Mouse (Mus musculus): ENCODE results near the gene Pianp. TPM values are rescaled to one million over a fixed set of nuclear protein-coding genes. Genes with fewer than 3 reads are reported as not detected.
A peak's percentile ranks its signal among the peaks of the same experiment; 100 is the strongest.
"Not testable (repeated sequence)": the region's sequence is repeated elsewhere in the genome, so short reads cannot be mapped to it uniquely, and the experiment has no call there.

The Pianp gene
- polyA plus RNA-seq, 1 experiment from 2014 or later, result 67.4 TPM

DNA sequence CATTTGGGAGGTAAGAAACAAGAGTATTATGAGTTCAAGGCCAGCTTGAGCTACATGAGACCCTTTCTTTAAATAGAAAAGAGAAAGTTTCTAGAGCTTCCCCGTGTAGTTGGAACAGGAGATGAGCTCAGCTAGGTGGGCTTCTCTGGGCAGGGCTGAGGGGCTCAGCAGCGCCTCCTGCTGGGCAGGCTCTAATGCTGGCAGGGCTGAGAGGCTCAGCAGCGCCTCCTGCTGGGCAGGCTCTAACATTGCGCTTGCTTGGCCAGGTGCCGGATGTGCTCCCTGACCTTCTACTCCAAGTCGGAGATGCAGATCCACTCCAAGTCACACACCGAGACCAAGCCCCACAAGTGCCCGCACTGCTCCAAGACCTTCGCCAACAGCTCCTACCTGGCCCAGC, 34.0 kb downstream of the Pianp start:
- not testable (repeated sequence) for H3K4me1 ChIP-seq (ENCODE audit: control insufficient read depth, insufficient read depth, low read depth, low read length); H3K4me3 ChIP-seq (ENCODE audit: low read length); H3K4me2 ChIP-seq (ENCODE audit: low read length); ATAC-seq; H3K27ac ChIP-seq (ENCODE audit: low read depth, low read length); H3K9me3 ChIP-seq (ENCODE audit: control insufficient read depth, low read length); H3K9ac ChIP-seq (ENCODE audit: low read depth, low read length); H3K27me3 ChIP-seq (replicated peaks; ENCODE audit: control insufficient read depth, insufficient read depth, low read length)
- WGBS, result 18% methylated on average over 5 of the region's 9 CpGs
- H3K36me3 ChIP-seq (ENCODE audit: control insufficient read depth, insufficient read depth, low read length), result peaks cover 49% of the 10 kb centered on the region

GRCm38 (mm10) chr6:125031604-125032003, 35.1 kb downstream of the Pianp start:
- Histone ChIP-seq H3K4me3 (ENCODE audit: low read length) (no peak overlapping the region), H3K9ac (ENCODE audit: low read depth, low read length) (no peak overlapping the region), H3K27ac (ENCODE audit: low read depth, low read length) (no peak overlapping the region), H3K9me3 (ENCODE audit: control insufficient read depth, low read length) (no peaks in the 10 kb centered on the region), H3K36me3 (ENCODE audit: control insufficient read depth, insufficient read depth, low read length) (peaks cover 52% of the 10 kb centered on the region), H3K27me3 (replicated peaks; ENCODE audit: control insufficient read depth, insufficient read depth, low read length) (no peaks in the 10 kb centered on the region), H3K4me2 (ENCODE audit: low read length) (no peak overlapping the region), H3K4me1 (ENCODE audit: control insufficient read depth, insufficient read depth, low read depth, low read length) (no peaks in the 10 kb centered on the region)
- WGBS, result 91% methylated on average over 16 of the region's 16 CpGs
- no peak for ATAC-seq

- Histone ChIP-seq H3K27me3 (replicated peaks; ENCODE audit: control insufficient read depth, insufficient read depth, low read length) (no peaks in the 10 kb centered on the region), H3K4me3 (ENCODE audit: low read length) (no peak overlapping the region), H3K9ac (ENCODE audit: low read depth, low read length) (no peak overlapping the region), H3K36me3 (ENCODE audit: control insufficient read depth, insufficient read depth, low read length) (peaks cover 24% of the 10 kb centered on the region), H3K27ac (ENCODE audit: low read depth, low read length) (no peak overlapping the region), H3K4me2 (ENCODE audit: low read length) (peak overlapping the region; percentile 61), H3K9me3 (ENCODE audit: control insufficient read depth, low read length) (no peaks in the 10 kb centered on the region), H3K4me1 (ENCODE audit: control insufficient read depth, insufficient read depth, low read depth, low read length) (peaks cover 2% of the 10 kb centered on the region; the same call in 1 of the 2 replicates)
- ATAC-seq, result no peak
- 92% methylated on average over 4 of the region's 4 CpGs for WGBS
These were observed 42.2 kb downstream of the Pianp start for GRCm38 (mm10) chr6:125038666-125039065.

DNA sequence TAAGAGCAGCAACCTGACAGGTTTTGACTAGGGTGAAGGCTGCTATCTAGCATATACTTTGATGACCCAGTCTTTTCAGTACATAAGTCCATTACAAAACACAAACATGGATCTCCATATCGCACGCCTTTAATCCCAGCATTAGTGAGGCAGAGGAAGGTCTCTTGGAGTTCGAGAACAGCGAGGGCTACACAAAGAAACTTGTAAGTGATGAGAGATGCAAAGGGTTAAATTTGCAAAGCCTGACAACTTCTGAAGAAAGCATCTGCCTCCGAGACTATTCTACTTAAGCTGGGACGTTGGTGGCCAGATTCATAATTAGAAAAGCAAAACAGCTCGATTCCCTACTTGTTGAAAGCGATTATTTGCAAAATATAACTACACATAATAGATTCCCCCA, 42.6 kb downstream of the Pianp start:
- H3K36me3 ChIP-seq (ENCODE audit: control insufficient read depth, insufficient read depth, low read length), result peaks cover 21% of the 10 kb centered on the region
- no peaks in the 10 kb centered on the region for H3K27me3 ChIP-seq (replicated peaks; ENCODE audit: control insufficient read depth, insufficient read depth, low read length)
- peak overlapping the region; percentile 41; the same call in 1 of the 2 replicates for H3K27ac ChIP-seq (ENCODE audit: low read depth, low read length)
- 4% methylated on average over 8 of the region's 8 CpGs for WGBS
- no peaks in the 10 kb centered on the region for H3K9me3 ChIP-seq (ENCODE audit: control insufficient read depth, low read length)
- H3K4me3 ChIP-seq (ENCODE audit: low read length), result peak overlapping the region; percentile 66
- peak overlapping the region; percentile 61 for H3K4me2 ChIP-seq (ENCODE audit: low read length)
- peak; percentile 17 for ATAC-seq
- 0 out of 2 replicates have a peak overlapping the region, but pooled peaks have one; percentile 4 for H3K9ac ChIP-seq (ENCODE audit: low read depth, low read length)
- H3K4me1 ChIP-seq (ENCODE audit: control insufficient read depth, insufficient read depth, low read depth, low read length), result peaks cover 2% of the 10 kb centered on the region; the same call in 1 of the 2 replicates

DNA sequence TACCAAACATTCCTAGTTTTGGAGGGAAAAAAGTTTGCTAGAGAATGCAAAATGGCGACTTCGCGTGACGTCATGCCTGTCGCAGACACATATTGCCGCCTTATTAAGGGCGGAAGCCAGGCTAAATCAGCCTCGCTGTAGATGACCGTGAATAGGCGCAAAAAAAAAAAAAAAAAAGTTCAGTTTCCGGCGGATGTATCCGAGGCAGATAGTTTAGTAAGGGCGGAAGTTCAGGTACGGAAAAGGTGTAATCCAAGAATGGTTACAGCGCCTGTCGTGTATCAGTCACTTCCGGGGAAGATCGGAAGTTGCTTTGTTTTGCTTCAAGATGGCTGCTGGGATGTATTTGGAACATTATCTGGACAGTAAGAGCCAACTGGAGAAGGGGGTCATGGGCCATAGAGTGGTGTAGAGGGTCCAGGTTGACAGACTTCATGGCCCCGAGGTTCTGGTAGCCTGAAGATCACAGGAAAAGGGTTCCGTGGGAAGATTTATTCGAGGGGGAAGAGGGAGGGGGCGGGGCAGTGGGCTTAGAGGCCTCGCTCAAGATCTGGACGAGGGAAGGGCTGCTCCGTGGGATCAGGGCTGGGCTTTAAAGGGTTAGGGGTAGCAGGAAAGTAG, 43.1 kb downstream of the Pianp start, which contains the start of gene Ing4:
Ing4 (plus strand) TSS at position 228 of the 621 bp plus-strand sequence.
- peak; percentile 98 for ATAC-seq
- Histone ChIP-seq H3K4me2 (ENCODE audit: low read length) (peak within 1 kb of the TSS; percentile 70), H3K4me1 (ENCODE audit: control insufficient read depth, insufficient read depth, low read depth, low read length) (peaks cover 2% of the 10 kb centered on the region; the same call in 1 of the 2 replicates), H3K36me3 (ENCODE audit: control insufficient read depth, insufficient read depth, low read length) (peaks cover 24% of the 10 kb centered on the region), H3K9me3 (ENCODE audit: control insufficient read depth, low read length) (no peaks in the 10 kb centered on the region), H3K4me3 (ENCODE audit: low read length) (peak within 1 kb of the TSS; percentile 66), H3K9ac (ENCODE audit: low read depth, low read length) (peak within 1 kb of the TSS; percentile 74), H3K27ac (ENCODE audit: low read depth, low read length) (peak within 1 kb of the TSS; percentile 78), H3K27me3 (replicated peaks; ENCODE audit: control insufficient read depth, insufficient read depth, low read length) (no peaks in the 10 kb centered on the region)
- under 1% methylated on average over 26 of the region's 26 CpGs for WGBS

DNA sequence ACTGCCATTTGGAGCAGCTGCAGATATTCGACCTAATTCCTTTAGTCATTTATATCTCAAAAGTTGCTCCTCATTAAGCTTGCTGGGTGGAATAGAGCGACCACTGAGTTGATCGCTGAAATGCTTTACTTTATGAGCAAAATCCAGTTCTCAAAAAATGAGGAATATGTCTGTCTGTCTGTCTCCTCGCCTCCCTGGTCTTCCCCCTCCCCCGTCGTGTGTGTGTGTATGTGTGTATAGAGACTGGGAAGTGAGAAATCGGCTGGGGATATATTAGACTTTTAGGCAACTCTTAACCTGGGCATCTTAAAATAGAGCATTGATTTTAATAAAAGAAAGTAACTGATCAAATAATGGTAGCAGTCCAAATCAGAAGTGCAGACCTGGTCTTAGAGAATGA, 43.7 kb downstream of the Pianp start:
- Histone ChIP-seq H3K9ac (ENCODE audit: low read depth, low read length) (peak overlapping the region; percentile 74), H3K9me3 (ENCODE audit: control insufficient read depth, low read length) (no peaks in the 10 kb centered on the region), H3K4me2 (ENCODE audit: low read length) (peak overlapping the region; percentile 70), H3K4me1 (ENCODE audit: control insufficient read depth, insufficient read depth, low read depth, low read length) (peaks cover 2% of the 10 kb centered on the region; the same call in 1 of the 2 replicates), H3K27me3 (replicated peaks; ENCODE audit: control insufficient read depth, insufficient read depth, low read length) (no peaks in the 10 kb centered on the region), H3K36me3 (ENCODE audit: control insufficient read depth, insufficient read depth, low read length) (peaks cover 24% of the 10 kb centered on the region), H3K27ac (ENCODE audit: low read depth, low read length) (peak overlapping the region; percentile 78), H3K4me3 (ENCODE audit: low read length) (peak overlapping the region; percentile 66)
- 20% methylated on average over 7 of the region's 7 CpGs for WGBS
- ATAC-seq, result no peak

GRCm38 (mm10) chr6:125041047-125041446, 44.6 kb downstream of the Pianp start:
- Histone ChIP-seq H3K27ac (ENCODE audit: low read depth, low read length) (no peak overlapping the region), H3K9me3 (ENCODE audit: control insufficient read depth, low read length) (no peaks in the 10 kb centered on the region), H3K4me1 (ENCODE audit: control insufficient read depth, insufficient read depth, low read depth, low read length) (peaks cover 2% of the 10 kb centered on the region; the same call in 1 of the 2 replicates), H3K27me3 (replicated peaks; ENCODE audit: control insufficient read depth, insufficient read depth, low read length) (no peaks in the 10 kb centered on the region), H3K4me3 (ENCODE audit: low read length) (no peak overlapping the region), H3K9ac (ENCODE audit: low read depth, low read length) (no peak overlapping the region), H3K4me2 (ENCODE audit: low read length) (no peak overlapping the region), H3K36me3 (ENCODE audit: control insufficient read depth, insufficient read depth, low read length) (peaks cover 20% of the 10 kb centered on the region)
- ATAC-seq, result no peak
- 94% methylated on average over 7 of the region's 7 CpGs for WGBS

DNA sequence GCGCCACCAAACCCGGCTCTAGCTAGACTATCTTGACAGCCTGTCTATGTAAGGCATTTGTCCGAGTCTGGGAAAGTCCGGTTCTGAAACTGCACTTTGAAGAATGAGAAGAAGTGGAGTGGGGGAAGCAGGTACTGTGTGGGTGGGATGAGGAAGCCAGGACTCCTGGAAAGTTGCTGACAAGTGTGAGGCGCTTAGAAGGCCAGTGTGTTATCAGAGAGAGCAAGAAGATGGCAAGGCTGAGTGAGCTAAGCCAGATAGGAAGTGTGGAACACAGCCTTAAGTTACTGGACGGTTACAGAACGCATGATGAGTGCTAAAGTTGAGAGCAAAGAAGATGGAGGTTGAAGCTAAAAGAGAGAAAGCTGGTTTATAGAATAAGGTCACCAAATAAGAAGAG, 45.6 kb downstream of the Pianp start:
- H3K27me3 ChIP-seq (replicated peaks; ENCODE audit: control insufficient read depth, insufficient read depth, low read length), result no peaks in the 10 kb centered on the region
- ATAC-seq, result no peak
- no peak overlapping the region for H3K4me3 ChIP-seq (ENCODE audit: low read length)
- no peaks in the 10 kb centered on the region for H3K9me3 ChIP-seq (ENCODE audit: control insufficient read depth, low read length)
- no peak overlapping the region for H3K4me2 ChIP-seq (ENCODE audit: low read length)
- no peak overlapping the region for H3K9ac ChIP-seq (ENCODE audit: low read depth, low read length)
- peaks cover 17% of the 10 kb centered on the region for H3K36me3 ChIP-seq (ENCODE audit: control insufficient read depth, insufficient read depth, low read length)
- WGBS, result 96% methylated on average over 7 of the region's 7 CpGs
- H3K4me1 ChIP-seq (ENCODE audit: control insufficient read depth, insufficient read depth, low read depth, low read length), result peaks cover 2% of the 10 kb centered on the region; the same call in 1 of the 2 replicates
- no peak overlapping the region for H3K27ac ChIP-seq (ENCODE audit: low read depth, low read length)

DNA sequence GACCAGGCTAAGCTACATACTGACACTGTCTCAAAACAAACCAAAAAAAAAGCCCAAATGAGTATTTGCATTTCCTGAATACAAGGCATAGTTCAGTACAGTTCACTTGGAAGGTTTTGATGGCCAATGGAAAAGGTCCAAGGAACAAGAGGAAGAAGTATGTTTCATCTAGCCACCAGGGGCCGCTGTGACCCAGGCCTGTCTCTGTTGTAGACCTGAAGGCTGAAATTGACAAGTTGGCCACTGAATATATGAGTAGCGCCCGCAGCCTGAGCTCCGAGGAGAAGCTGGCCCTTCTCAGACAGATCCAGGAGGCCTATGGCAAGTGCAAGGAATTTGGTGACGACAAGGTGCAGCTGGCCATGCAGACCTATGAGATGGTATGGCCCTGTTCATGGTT, 50.2 kb downstream of the Pianp start:
- 18% methylated on average over 5 of the region's 5 CpGs for WGBS
- Histone ChIP-seq H3K4me2 (ENCODE audit: low read length) (no peak overlapping the region), H3K36me3 (ENCODE audit: control insufficient read depth, insufficient read depth, low read length) (peaks cover 23% of the 10 kb centered on the region), H3K27ac (ENCODE audit: low read depth, low read length) (no peak overlapping the region), H3K4me3 (ENCODE audit: low read length) (no peak overlapping the region), H3K27me3 (replicated peaks; ENCODE audit: control insufficient read depth, insufficient read depth, low read length) (no peaks in the 10 kb centered on the region), H3K4me1 (ENCODE audit: control insufficient read depth, insufficient read depth, low read depth, low read length) (no peaks in the 10 kb centered on the region), H3K9ac (ENCODE audit: low read depth, low read length) (0 out of 2 replicates have a peak overlapping the region, but pooled peaks have one; percentile 2), H3K9me3 (ENCODE audit: control insufficient read depth, low read length) (no peaks in the 10 kb centered on the region)
- peak; percentile 53 for ATAC-seq
